Mouse (Mus musculus): ENCODE results near the gene Reps1.

DNA sequence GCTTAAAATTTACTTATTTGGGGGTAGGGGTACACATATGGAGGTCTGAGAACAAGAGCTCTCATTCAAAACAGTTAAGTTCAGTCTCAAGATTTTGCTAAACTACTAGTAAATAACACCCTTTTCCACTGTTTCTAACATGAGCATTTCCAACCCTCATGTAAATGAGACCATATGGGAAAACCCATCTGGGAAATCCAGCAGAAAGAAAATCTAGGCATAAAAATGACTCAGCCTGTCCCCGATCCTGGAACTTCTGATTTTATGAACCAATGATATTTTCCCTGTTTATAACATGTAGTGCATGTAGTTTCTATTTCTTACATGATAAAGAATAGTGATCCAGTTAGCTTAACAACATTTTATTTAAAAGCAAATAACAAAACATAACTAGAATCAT, 34.8 kb upstream of the Reps1 start:
- TF ChIP-seq E2F4 (IDR thresholded peaks at IDR 0.05; ENCODE audit: insufficient read depth): no peak
- no peak for TF ChIP-seq MYOG (IDR thresholded peaks at IDR 0.05; ENCODE audit: control insufficient read depth in 1 of 3, insufficient read depth in 1 of 3, insufficient read length in 2 of 3, low read depth in 2 of 3)
